Mouse (Mus musculus): ENCODE data around the gene Rbfox1. TPM values are rescaled to one million over a fixed set of nuclear protein-coding genes. Genes with fewer than 3 reads are reported as not detected.

Gene Rbfox1
- total RNA-seq, 1 experiment from 2014 or later, result not detected

GRCm38 (mm10) chr16:7076305-7076704, 1191.2 kb downstream of the Rbfox1 start:
- ATAC-seq (replicated peaks in 1 of 2; ENCODE audit: insufficient read depth in 1 of 2, low FRiP score in 2 of 2, low TSS enrichment in 1 of 2, low read depth in 1 of 2, poor library complexity in 2 of 2, severe bottlenecking in 2 of 2), result no peak

GRCm38 (mm10) chr16:7076707-7077106, 1191.6 kb downstream of the Rbfox1 start:
- no peak for ATAC-seq (replicated peaks in 1 of 2; ENCODE audit: insufficient read depth in 1 of 2, low FRiP score in 2 of 2, low TSS enrichment in 1 of 2, low read depth in 1 of 2, poor library complexity in 2 of 2, severe bottlenecking in 2 of 2)

- no peak for ATAC-seq (replicated peaks in 1 of 2; ENCODE audit: insufficient read depth in 1 of 2, low FRiP score in 2 of 2, low TSS enrichment in 1 of 2, low read depth in 1 of 2, poor library complexity in 2 of 2, severe bottlenecking in 2 of 2)
These were observed 1196.0 kb downstream of the Rbfox1 start for GRCm38 (mm10) chr16:7081074-7081568.

GRCm38 (mm10) chr16:7081684-7082255, 1196.6 kb downstream of the Rbfox1 start:
- ATAC-seq (replicated peaks in 1 of 2; ENCODE audit: insufficient read depth in 1 of 2, low FRiP score in 2 of 2, low TSS enrichment in 1 of 2, low read depth in 1 of 2, poor library complexity in 2 of 2, severe bottlenecking in 2 of 2), result no peak

GRCm38 (mm10) chr16:7083937-7084336, 1198.8 kb downstream of the Rbfox1 start:
- ATAC-seq (replicated peaks in 1 of 2; ENCODE audit: insufficient read depth in 1 of 2, low FRiP score in 2 of 2, low TSS enrichment in 1 of 2, low read depth in 1 of 2, poor library complexity in 2 of 2, severe bottlenecking in 2 of 2), result no peak

- ATAC-seq (replicated peaks in 1 of 2; ENCODE audit: insufficient read depth in 1 of 2, low FRiP score in 2 of 2, low TSS enrichment in 1 of 2, low read depth in 1 of 2, poor library complexity in 2 of 2, severe bottlenecking in 2 of 2), result no peak
These were observed 1203.7 kb downstream of the Rbfox1 start for GRCm38 (mm10) chr16:7088601-7089430.

- no peak for ATAC-seq (replicated peaks in 1 of 2; ENCODE audit: insufficient read depth in 1 of 2, low FRiP score in 2 of 2, low TSS enrichment in 1 of 2, low read depth in 1 of 2, poor library complexity in 2 of 2, severe bottlenecking in 2 of 2)
These were observed 1204.3 kb downstream of the Rbfox1 start for GRCm38 (mm10) chr16:7089475-7089874.

GRCm38 (mm10) chr16:7090205-7090604, 1205.0 kb downstream of the Rbfox1 start:
- ATAC-seq (replicated peaks in 1 of 2; ENCODE audit: insufficient read depth in 1 of 2, low FRiP score in 2 of 2, low TSS enrichment in 1 of 2, low read depth in 1 of 2, poor library complexity in 2 of 2, severe bottlenecking in 2 of 2), result no peak

- no peak for ATAC-seq (replicated peaks in 1 of 2; ENCODE audit: insufficient read depth in 1 of 2, low FRiP score in 2 of 2, low TSS enrichment in 1 of 2, low read depth in 1 of 2, poor library complexity in 2 of 2, severe bottlenecking in 2 of 2)
These were observed 1207.7 kb downstream of the Rbfox1 start for GRCm38 (mm10) chr16:7092811-7093210.

- ATAC-seq (replicated peaks in 1 of 2; ENCODE audit: insufficient read depth in 1 of 2, low FRiP score in 2 of 2, low TSS enrichment in 1 of 2, low read depth in 1 of 2, poor library complexity in 2 of 2, severe bottlenecking in 2 of 2), result no peak
These were observed 1208.5 kb downstream of the Rbfox1 start for GRCm38 (mm10) chr16:7093686-7094085.

- no peak for ATAC-seq (replicated peaks in 1 of 2; ENCODE audit: insufficient read depth in 1 of 2, low FRiP score in 2 of 2, low TSS enrichment in 1 of 2, low read depth in 1 of 2, poor library complexity in 2 of 2, severe bottlenecking in 2 of 2)
These were observed 1209.1 kb downstream of the Rbfox1 start for GRCm38 (mm10) chr16:7094181-7094749.

GRCm38 (mm10) chr16:7097071-7097470, 1211.9 kb downstream of the Rbfox1 start:
- ATAC-seq (replicated peaks in 1 of 2; ENCODE audit: insufficient read depth in 1 of 2, low FRiP score in 2 of 2, low TSS enrichment in 1 of 2, low read depth in 1 of 2, poor library complexity in 2 of 2, severe bottlenecking in 2 of 2), result no peak

- no peak for ATAC-seq (replicated peaks in 1 of 2; ENCODE audit: insufficient read depth in 1 of 2, low FRiP score in 2 of 2, low TSS enrichment in 1 of 2, low read depth in 1 of 2, poor library complexity in 2 of 2, severe bottlenecking in 2 of 2)
These were observed 1213.0 kb downstream of the Rbfox1 start for GRCm38 (mm10) chr16:7097951-7098710.

- ATAC-seq (replicated peaks in 1 of 2; ENCODE audit: insufficient read depth in 1 of 2, low FRiP score in 2 of 2, low TSS enrichment in 1 of 2, low read depth in 1 of 2, poor library complexity in 2 of 2, severe bottlenecking in 2 of 2), result no peak
These were observed 1214.5 kb downstream of the Rbfox1 start for GRCm38 (mm10) chr16:7099506-7100300.

GRCm38 (mm10) chr16:7102486-7102885, 1217.3 kb downstream of the Rbfox1 start:
- ATAC-seq (replicated peaks in 1 of 2; ENCODE audit: insufficient read depth in 1 of 2, low FRiP score in 2 of 2, low TSS enrichment in 1 of 2, low read depth in 1 of 2, poor library complexity in 2 of 2, severe bottlenecking in 2 of 2), result no peak

- ATAC-seq (replicated peaks in 1 of 2; ENCODE audit: insufficient read depth in 1 of 2, low FRiP score in 2 of 2, low TSS enrichment in 1 of 2, low read depth in 1 of 2, poor library complexity in 2 of 2, severe bottlenecking in 2 of 2), result no peak
These were observed 1218.1 kb downstream of the Rbfox1 start for GRCm38 (mm10) chr16:7103301-7103700.

GRCm38 (mm10) chr16:7106450-7107015, 1221.4 kb downstream of the Rbfox1 start:
- no peak for ATAC-seq (replicated peaks in 1 of 2; ENCODE audit: insufficient read depth in 1 of 2, low FRiP score in 2 of 2, low TSS enrichment in 1 of 2, low read depth in 1 of 2, poor library complexity in 2 of 2, severe bottlenecking in 2 of 2)

Measured in hematopoietic stem cell, adult 5-6 weeks (primary cell).